Mouse (Mus musculus): ENCODE measurements around the gene Pithd1.
A peak's percentile ranks its signal among the peaks of the same experiment; 100 is the strongest.

Pithd1 gene

GRCm38 (mm10) chr4:135961709-135962108, 25.4 kb downstream of the Pithd1 start:
- no peaks in the 10 kb centered on the region for H3K27me3 ChIP-seq (ENCODE audit: control insufficient read depth, insufficient read depth, low read length, poor library complexity, severe bottlenecking)

GRCm38 (mm10) chr4:135960717-135961116, 26.3 kb downstream of the Pithd1 start:
- Histone ChIP-seq H3K36me3 (ENCODE audit: control insufficient read depth, insufficient read depth, low read length, poor library complexity, severe bottlenecking) (no peaks in the 10 kb centered on the region), H3K27me3 (ENCODE audit: control insufficient read depth, insufficient read depth, low read length, poor library complexity, severe bottlenecking) (no peaks in the 10 kb centered on the region)
- peak; percentile 93 for DNase-seq (ENCODE audit: low read depth, low spot score)

More at GRCm38 (mm10) chr4:135961709-135962108, 25.4 kb downstream of the Pithd1 start:
- DNase-seq (ENCODE audit: low read depth, low spot score) = no peak
- H3K36me3 ChIP-seq (ENCODE audit: control insufficient read depth, insufficient read depth, low read length, poor library complexity, severe bottlenecking) = no peaks in the 10 kb centered on the region

GRCm38 (mm10) chr4:135958354-135958753, 28.7 kb downstream of the Pithd1 start:
- H3K27me3 ChIP-seq (ENCODE audit: control insufficient read depth, insufficient read depth, low read length, poor library complexity, severe bottlenecking) = no peaks in the 10 kb centered on the region
- DNase-seq (ENCODE audit: low read depth, low spot score) = no peak
- 0 out of 2 replicates have a peak, but pooled peaks cover 3% of the 10 kb centered on the region for H3K36me3 ChIP-seq (ENCODE audit: control insufficient read depth, insufficient read depth, low read length, poor library complexity, severe bottlenecking)

- no peak for DNase-seq (ENCODE audit: low read depth, low spot score)
- Histone ChIP-seq H3K36me3 (ENCODE audit: control insufficient read depth, insufficient read depth, low read length, poor library complexity, severe bottlenecking) (peaks cover 10% of the 10 kb centered on the region), H3K27me3 (ENCODE audit: control insufficient read depth, insufficient read depth, low read length, poor library complexity, severe bottlenecking) (no peaks in the 10 kb centered on the region)
Measured at GRCm38 (mm10) chr4:135955886-135956285, 31.2 kb downstream of the Pithd1 start.

- peak; percentile 90 for DNase-seq (ENCODE audit: low read depth, low spot score)
- Histone ChIP-seq H3K36me3 (ENCODE audit: control insufficient read depth, insufficient read depth, low read length, poor library complexity, severe bottlenecking) (peaks cover 10% of the 10 kb centered on the region), H3K27me3 (ENCODE audit: control insufficient read depth, insufficient read depth, low read length, poor library complexity, severe bottlenecking) (no peaks in the 10 kb centered on the region)
Measured at GRCm38 (mm10) chr4:135954241-135954640, 32.8 kb downstream of the Pithd1 start.

GRCm38 (mm10) chr4:135953179-135953578, 33.9 kb downstream of the Pithd1 start:
- no peaks in the 10 kb centered on the region for H3K27me3 ChIP-seq (ENCODE audit: control insufficient read depth, insufficient read depth, low read length, poor library complexity, severe bottlenecking)
- no peak for DNase-seq (ENCODE audit: low read depth, low spot score)
- peaks cover 10% of the 10 kb centered on the region for H3K36me3 ChIP-seq (ENCODE audit: control insufficient read depth, insufficient read depth, low read length, poor library complexity, severe bottlenecking)

- Histone ChIP-seq H3K36me3 (ENCODE audit: control insufficient read depth, insufficient read depth, low read length, poor library complexity, severe bottlenecking) (peaks cover 10% of the 10 kb centered on the region), H3K27me3 (ENCODE audit: control insufficient read depth, insufficient read depth, low read length, poor library complexity, severe bottlenecking) (no peaks in the 10 kb centered on the region)
- DNase-seq (ENCODE audit: low read depth, low spot score) = peak; percentile 48
Measured at GRCm38 (mm10) chr4:135951505-135951904, 35.6 kb downstream of the Pithd1 start.

- DNase-seq (ENCODE audit: low read depth, low spot score) = no peak
- Histone ChIP-seq H3K27me3 (ENCODE audit: control insufficient read depth, insufficient read depth, low read length, poor library complexity, severe bottlenecking) (no peaks in the 10 kb centered on the region), H3K36me3 (ENCODE audit: control insufficient read depth, insufficient read depth, low read length, poor library complexity, severe bottlenecking) (peaks cover 7% of the 10 kb centered on the region)
Measured at GRCm38 (mm10) chr4:135950365-135950764, 36.7 kb downstream of the Pithd1 start.

GRCm38 (mm10) chr4:135949911-135950310, 37.2 kb downstream of the Pithd1 start:
- peaks cover 6% of the 10 kb centered on the region for H3K36me3 ChIP-seq (ENCODE audit: control insufficient read depth, insufficient read depth, low read length, poor library complexity, severe bottlenecking)
- H3K27me3 ChIP-seq (ENCODE audit: control insufficient read depth, insufficient read depth, low read length, poor library complexity, severe bottlenecking) = no peaks in the 10 kb centered on the region
- DNase-seq (ENCODE audit: low read depth, low spot score) = no peak

- Histone ChIP-seq H3K36me3 (ENCODE audit: control insufficient read depth, insufficient read depth, low read length, poor library complexity, severe bottlenecking) (peaks cover 6% of the 10 kb centered on the region), H3K27me3 (ENCODE audit: control insufficient read depth, insufficient read depth, low read length, poor library complexity, severe bottlenecking) (no peaks in the 10 kb centered on the region)
- no peak for DNase-seq (ENCODE audit: low read depth, low spot score)
Measured at GRCm38 (mm10) chr4:135949475-135949874, 37.6 kb downstream of the Pithd1 start.

- no peaks in the 10 kb centered on the region for H3K27me3 ChIP-seq (ENCODE audit: control insufficient read depth, insufficient read depth, low read length, poor library complexity, severe bottlenecking)
- peaks cover 6% of the 10 kb centered on the region for H3K36me3 ChIP-seq (ENCODE audit: control insufficient read depth, insufficient read depth, low read length, poor library complexity, severe bottlenecking)
- DNase-seq (ENCODE audit: low read depth, low spot score) = peak; percentile 47
Measured at GRCm38 (mm10) chr4:135948142-135948541, 38.9 kb downstream of the Pithd1 start.

GRCm38 (mm10) chr4:135946659-135947301, 40.3 kb downstream of the Pithd1 start:
- peak; percentile 33 for DNase-seq (ENCODE audit: low read depth, low spot score)
- Histone ChIP-seq H3K36me3 (ENCODE audit: control insufficient read depth, insufficient read depth, low read length, poor library complexity, severe bottlenecking) (peaks cover 3% of the 10 kb centered on the region), H3K27me3 (ENCODE audit: control insufficient read depth, insufficient read depth, low read length, poor library complexity, severe bottlenecking) (no peaks in the 10 kb centered on the region)

GRCm38 (mm10) chr4:135946278-135946658, 40.8 kb downstream of the Pithd1 start, which contains the start of gene Hmgcl:
TSS of gene Hmgcl (plus strand) at chr4:135946448.
- H3K27me3 ChIP-seq (ENCODE audit: control insufficient read depth, insufficient read depth, low read length, poor library complexity, severe bottlenecking) = no peaks in the 10 kb centered on the region
- H3K36me3 ChIP-seq (ENCODE audit: control insufficient read depth, insufficient read depth, low read length, poor library complexity, severe bottlenecking) = no peaks in the 10 kb centered on the region
- DNase-seq (ENCODE audit: low read depth, low spot score) = peak; percentile 94

- Histone ChIP-seq H3K36me3 (ENCODE audit: control insufficient read depth, insufficient read depth, low read length, poor library complexity, severe bottlenecking) (no peaks in the 10 kb centered on the region), H3K27me3 (ENCODE audit: control insufficient read depth, insufficient read depth, low read length, poor library complexity, severe bottlenecking) (no peaks in the 10 kb centered on the region)
- no peak for DNase-seq (ENCODE audit: low read depth, low spot score)
Measured at GRCm38 (mm10) chr4:135945706-135946105, 41.4 kb downstream of the Pithd1 start.

- no peaks in the 10 kb centered on the region for H3K27me3 ChIP-seq (ENCODE audit: control insufficient read depth, insufficient read depth, low read length, poor library complexity, severe bottlenecking)
Measured at GRCm38 (mm10) chr4:135943389-135943788, 43.7 kb downstream of the Pithd1 start.

GRCm38 (mm10) chr4:135942193-135942592, 44.9 kb downstream of the Pithd1 start:
- peaks cover 9% of the 10 kb centered on the region for H3K36me3 ChIP-seq (ENCODE audit: control insufficient read depth, insufficient read depth, low read length, poor library complexity, severe bottlenecking)
- H3K27me3 ChIP-seq (ENCODE audit: control insufficient read depth, insufficient read depth, low read length, poor library complexity, severe bottlenecking) = no peaks in the 10 kb centered on the region
- peak; percentile 66 for DNase-seq (ENCODE audit: low read depth, low spot score)

More at GRCm38 (mm10) chr4:135943389-135943788, 43.7 kb downstream of the Pithd1 start:
- peaks cover 6% of the 10 kb centered on the region for H3K36me3 ChIP-seq (ENCODE audit: control insufficient read depth, insufficient read depth, low read length, poor library complexity, severe bottlenecking)
- DNase-seq (ENCODE audit: low read depth, low spot score) = no peak

Data from splenic B cell, adult 2 months (primary cell).